In the genomic region with DNA sequence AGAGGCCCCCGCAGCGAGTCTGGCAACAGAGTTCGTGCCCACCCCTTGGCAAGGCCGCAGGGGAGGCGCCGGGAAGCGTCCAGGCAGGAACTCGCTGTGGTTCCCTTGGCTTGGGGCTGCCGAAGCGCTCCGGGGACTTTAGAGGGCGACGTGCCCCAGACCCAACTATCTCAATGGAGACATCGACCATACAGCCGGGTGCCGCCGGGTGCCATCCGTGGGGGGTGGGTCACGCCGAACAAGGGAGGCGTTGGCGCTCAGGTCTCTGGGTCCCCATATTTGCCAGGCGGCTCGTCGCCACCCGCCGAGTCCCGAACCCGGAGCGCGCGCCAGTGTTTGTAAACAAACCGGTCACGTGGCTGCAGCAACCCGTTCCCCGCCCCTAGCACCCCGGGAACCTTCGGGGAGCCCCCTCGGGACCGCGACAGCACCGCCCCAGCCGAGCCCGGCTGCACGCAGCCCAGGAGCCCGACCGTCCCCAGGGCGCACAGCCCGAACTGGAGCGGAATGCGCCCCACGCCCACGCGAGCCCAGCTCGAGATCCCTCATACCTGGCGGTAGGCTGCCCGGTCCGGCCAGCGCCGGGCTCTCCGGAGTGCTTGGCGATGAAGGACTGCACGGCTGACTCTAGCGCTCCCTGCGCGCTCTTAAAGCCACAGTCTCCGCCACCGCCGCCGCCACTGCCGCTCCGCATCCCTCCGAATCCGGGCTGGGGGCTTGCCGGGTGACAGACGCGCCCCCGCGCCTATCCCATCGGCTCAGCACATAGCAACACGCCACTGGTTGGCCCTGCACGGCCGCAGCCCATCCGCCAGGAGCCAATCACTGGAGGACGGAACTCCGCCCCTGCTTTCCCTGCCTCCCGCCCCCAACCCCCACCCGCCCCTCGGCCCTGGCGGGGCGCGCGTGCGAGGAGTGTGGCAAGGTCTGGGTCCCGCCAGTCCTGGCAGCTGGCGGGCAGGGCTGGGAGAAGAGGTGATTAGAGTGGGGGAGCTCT, we compare ENCODE assay signal across 8 mouse cellular contexts. TPM values are rescaled to one million over a fixed set of nuclear protein-coding genes. Genes with fewer than 3 reads are reported as not detected.
DNase-seq lines count a peak whose midpoint lies in the region; ATAC-seq lines count a peak whose summit lies in the region.

Gene Ypel2, minus strand, starts transcription at position 667 of the 997 bp plus-strand sequence.

- peak within 1 kb of the TSS; percentile 77 for H3K4me2 ChIP-seq in heart, embryonic 15.5 days
- H3K4me2 ChIP-seq in liver, embryonic 13.5 days = peak within 1 kb of the TSS; percentile 89
- H3K4me2 ChIP-seq in stomach, embryonic 14.5 days (replicated peaks; ENCODE audit: low read depth, low read length) = peak within 1 kb of the TSS; percentile 89

- peak; percentile 88 for ATAC-seq in CD4-positive, CD25-positive, alpha-beta regulatory T cell, adult 4 months
- ATAC-seq in heart, embryonic 15.5 days (replicated peaks; ENCODE audit: insufficient number of reproducible peaks, insufficient read depth, low FRiP score, low read depth) = peak; percentile 99
- ATAC-seq in liver, embryonic 13.5 days (ENCODE audit: low read depth) = peak; percentile 95
- ATAC-seq in stomach, embryonic 14.5 days (ENCODE audit: insufficient number of reproducible peaks, insufficient read depth, low FRiP score, low read depth) = peak; percentile 98

- H3K27ac ChIP-seq in forebrain, embryonic 10.5 days = peak within 1 kb of the TSS; percentile 88
- peak within 1 kb of the TSS; percentile 98 for H3K27ac ChIP-seq in heart, embryonic 15.5 days
- H3K27ac ChIP-seq in liver, embryonic 13.5 days = peak within 1 kb of the TSS; percentile 66
- peak within 1 kb of the TSS; percentile 87 for H3K27ac ChIP-seq in stomach, embryonic 14.5 days (ENCODE audit: low read length)

- peaks cover 78% of the 10 kb centered on the region for H3K4me1 ChIP-seq in forebrain, embryonic 10.5 days
- peaks cover 50% of the 10 kb centered on the region for H3K4me1 ChIP-seq in heart, embryonic 15.5 days (replicated peaks)
- H3K4me1 ChIP-seq in liver, embryonic 13.5 days (replicated peaks) = peaks cover 44% of the 10 kb centered on the region
- H3K4me1 ChIP-seq in stomach, embryonic 14.5 days (ENCODE audit: control insufficient read depth, insufficient read depth, low read length) = peaks cover 14% of the 10 kb centered on the region; the same call in 1 of the 2 replicates

- H3K27me3 ChIP-seq in forebrain, embryonic 10.5 days (ENCODE audit: poor library complexity, severe bottlenecking) = peaks cover 25% of the 10 kb centered on the region
- no peaks in the 10 kb centered on the region for H3K27me3 ChIP-seq in heart, embryonic 15.5 days
- H3K27me3 ChIP-seq in liver, embryonic 13.5 days = peaks cover 25% of the 10 kb centered on the region
- H3K27me3 ChIP-seq in stomach, embryonic 14.5 days (ENCODE audit: control insufficient read depth, insufficient read depth, low read length) = no peaks in the 10 kb centered on the region

- peak within 1 kb of the TSS; percentile 95 for H3K4me3 ChIP-seq in forebrain, embryonic 10.5 days
- H3K4me3 ChIP-seq in heart, embryonic 15.5 days = peak within 1 kb of the TSS; percentile 96
- peak within 1 kb of the TSS; percentile 74 for H3K4me3 ChIP-seq in liver, embryonic 13.5 days (replicated peaks)
- H3K4me3 ChIP-seq in stomach, embryonic 14.5 days (ENCODE audit: low read depth, low read length) = peak within 1 kb of the TSS; percentile 80

- H3K36me3 ChIP-seq in forebrain, embryonic 10.5 days (replicated peaks) = no peaks in the 10 kb centered on the region
- no peaks in the 10 kb centered on the region for H3K36me3 ChIP-seq in heart, embryonic 15.5 days
- H3K36me3 ChIP-seq in liver, embryonic 13.5 days = no peaks in the 10 kb centered on the region
- H3K36me3 ChIP-seq in stomach, embryonic 14.5 days (ENCODE audit: control insufficient read depth, insufficient read depth, low read length) = no peaks in the 10 kb centered on the region

- peak; percentile 92 for DNase-seq in brain, embryonic 18.5 days (ENCODE audit: low read depth, low spot score)
- peak; percentile 96 for DNase-seq in forebrain, embryonic 10.5 days (ENCODE audit: extremely low spot score, low spot score)
- peak; percentile 99 for DNase-seq in kidney, postnatal 14 days
- peak; percentile 77 for DNase-seq in liver, embryonic 13.5 days
- DNase-seq in natural killer cell, adult 2 months (ENCODE audit: low spot score in 2 of 2) = peak; percentile 51 to 83

- peak within 1 kb of the TSS; percentile 95 for H3K9ac ChIP-seq in heart, embryonic 15.5 days
- H3K9ac ChIP-seq in liver, embryonic 13.5 days = peak within 1 kb of the TSS; percentile 67
- H3K9ac ChIP-seq in stomach, embryonic 14.5 days (replicated peaks; ENCODE audit: low read depth, low read length) = peak within 1 kb of the TSS; percentile 78

- H3K9me3 ChIP-seq in forebrain, embryonic 10.5 days = no peaks in the 10 kb centered on the region
- no peaks in the 10 kb centered on the region for H3K9me3 ChIP-seq in heart, embryonic 15.5 days (replicated peaks)
- H3K9me3 ChIP-seq in liver, embryonic 13.5 days (replicated peaks) = no peaks in the 10 kb centered on the region
- H3K9me3 ChIP-seq in stomach, embryonic 14.5 days (ENCODE audit: control insufficient read depth, low read depth, low read length) = no peaks in the 10 kb centered on the region

- under 1% methylated on average over 96 of the region's 96 CpGs for WGBS in forebrain, embryonic 10.5 days
- under 1% methylated on average over 95 of the region's 96 CpGs for WGBS in heart, embryonic 15.5 days
- under 1% methylated on average over 96 of the region's 96 CpGs for WGBS in liver, embryonic 13.5 days (ENCODE audit: insufficient replicate concordance)
- WGBS in stomach, embryonic 14.5 days = under 1% methylated on average over 92 of the region's 96 CpGs

RNA-seq across cellular contexts. Expression of gene Ypel2, which starts in this region (rescaled TPM):
- polyA plus RNA-seq in CD4-positive, CD25-positive, alpha-beta regulatory T cell, adult 4 months (2017; shearing (Covaris generic)) = 10 to 100 TPM in 1 of 2 experiments, 1 to 10 TPM in 1; 7.4 to 11.2 TPM
- polyA plus RNA-seq in forebrain, embryonic 10.5 days (2016; fragmentation: Nextera tagmentation; extraction: Ambion mirVana) = 2.9 and 3.2 TPM in 2 replicates
- 20.8 and 23.1 TPM in 2 replicates for polyA plus RNA-seq in heart, embryonic 15.5 days (2015; fragmentation: Nextera tagmentation; extraction: Ambion mirVana)
- polyA plus RNA-seq in liver, embryonic 13.5 days (2015; fragmentation: Nextera tagmentation; extraction: Ambion mirVana) = 1.2 and 1.5 TPM in 2 replicates
- polyA plus RNA-seq in stomach, embryonic 14.5 days (2014; fragmentation: Nextera tagmentation; extraction: Ambion mirVana) = 6.6 and 7.5 TPM in 2 replicates

Comparison
In these comparisons a context has a peak if more than half of its experiments do, and no peak if none do; other contexts are left out.
1. Peak in every context shown above with its lines: DNase-seq, ATAC-seq, H3K4me3 ChIP-seq and H3K27ac ChIP-seq.